Mouse (Mus musculus): ENCODE data around the gene Dnajc14. TPM values are rescaled to one million over a fixed set of nuclear protein-coding genes. Genes with fewer than 3 reads are reported as not detected.

Gene Dnajc14
- polyA plus RNA-seq (2012; ENCODE audit: insufficient read depth, insufficient read length, low replicate concordance, missing spikeins): not detected in 2 replicates

GRCm38 (mm10) chr10:128803771-128804270 is at the start of gene Dnajc14:
Dnajc14 (plus strand) TSS chr10:128804062.
- H3K27ac ChIP-seq (ENCODE audit: insufficient read depth, low read depth, low read length): peak within 1 kb of the TSS; percentile 95
- TF ChIP-seq POLR2A (IDR thresholded peaks at IDR 0.05; ENCODE audit: insufficient read depth, low read depth, low read length) (no peak), CTCF (IDR thresholded peaks at IDR 0.05; ENCODE audit: insufficient read depth, low read depth, low read length) (no peak)
- peaks cover 37% of the 10 kb centered on the region for H3K4me1 ChIP-seq (ENCODE audit: control insufficient read depth, insufficient read depth, low read length)
- peak within 1 kb of the TSS; percentile 58 for H3K4me3 ChIP-seq (ENCODE audit: insufficient read depth, low read depth, low read length)
- under 1% methylated on average over 14 of the region's 14 CpGs for WGBS

DNA sequence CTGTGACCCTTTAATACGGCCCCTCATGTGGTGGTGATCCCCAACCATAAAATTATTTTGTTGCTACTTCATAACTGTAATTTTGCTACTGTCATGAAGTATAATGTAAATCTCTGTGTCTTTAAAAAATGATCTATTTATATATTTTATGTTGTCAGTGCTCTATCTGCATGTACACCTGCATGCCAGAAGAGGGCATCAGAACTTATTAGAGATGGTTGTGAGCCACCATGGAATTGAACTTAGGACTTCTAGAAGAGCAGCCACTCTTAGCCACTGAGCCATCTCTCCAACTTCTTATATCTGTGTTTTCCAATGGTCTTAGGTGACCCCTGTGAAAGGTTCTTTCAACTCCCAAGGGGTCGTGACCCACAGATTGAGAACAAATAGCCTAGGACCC is 31.0 kb upstream of the Dnajc14 start:
- Histone ChIP-seq H3K4me3 (ENCODE audit: insufficient read depth, low read depth, low read length) (no peak overlapping the region), H3K27ac (ENCODE audit: insufficient read depth, low read depth, low read length) (no peak overlapping the region), H3K4me1 (ENCODE audit: control insufficient read depth, insufficient read depth, low read length) (no peaks in the 10 kb centered on the region)
- 75% methylated on average over 2 of the region's 2 CpGs for WGBS
- TF ChIP-seq CTCF (IDR thresholded peaks at IDR 0.05; ENCODE audit: insufficient read depth, low read depth, low read length): no peak

DNA sequence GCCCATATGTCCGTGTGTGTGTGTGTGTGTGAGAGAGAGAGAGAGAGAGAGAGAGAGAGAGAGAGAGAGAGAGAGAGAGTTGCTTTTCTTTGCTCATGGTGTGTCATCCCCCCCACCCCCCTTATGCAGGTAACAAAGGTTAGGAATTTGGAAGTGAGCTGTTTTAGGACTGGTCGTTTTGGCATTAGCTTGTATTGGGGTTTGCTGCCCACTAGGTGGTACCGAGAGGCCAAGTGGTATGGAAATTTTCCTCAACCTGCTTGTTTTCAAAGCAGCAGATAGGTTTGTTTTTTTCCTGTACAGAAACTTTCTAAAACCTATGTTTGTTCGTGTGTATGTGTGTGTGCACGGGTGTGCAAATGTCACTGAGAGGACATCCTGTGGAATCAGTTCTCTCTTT is 30.2 kb upstream of the Dnajc14 start:
- WGBS: 23% methylated on average over 5 of the region's 5 CpGs
- Histone ChIP-seq H3K4me3 (ENCODE audit: insufficient read depth, low read depth, low read length) (no peak overlapping the region), H3K27ac (ENCODE audit: insufficient read depth, low read depth, low read length) (no peak overlapping the region), H3K4me1 (ENCODE audit: control insufficient read depth, insufficient read depth, low read length) (no peaks in the 10 kb centered on the region)
- no peak for TF ChIP-seq POLR2A (IDR thresholded peaks at IDR 0.05; ENCODE audit: insufficient read depth, low read depth, low read length)
- TF ChIP-seq CTCF (IDR thresholded peaks at IDR 0.05; ENCODE audit: insufficient read depth, low read depth, low read length): no peak

DNA sequence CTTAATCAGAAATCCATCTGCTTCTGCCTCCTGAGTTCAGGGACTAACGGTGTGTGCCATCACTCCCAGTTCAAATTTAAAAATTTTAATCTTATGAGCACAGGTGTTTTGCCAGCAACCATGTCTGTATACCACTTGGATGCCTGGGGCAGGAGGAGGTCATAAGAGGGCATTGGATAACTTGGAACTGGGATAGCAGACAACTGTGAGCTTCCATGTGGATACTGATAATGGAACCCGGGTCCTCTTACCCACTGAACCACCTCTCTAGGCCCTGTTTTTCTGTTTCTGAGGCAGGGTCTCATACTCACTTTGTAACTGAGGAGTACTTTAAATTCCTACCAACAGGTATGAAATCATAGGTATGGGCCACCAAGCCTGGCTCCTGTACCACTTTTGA is 25.4 kb upstream of the Dnajc14 start:
- no peak for TF ChIP-seq POLR2A (IDR thresholded peaks at IDR 0.05; ENCODE audit: insufficient read depth, low read depth, low read length)
- Histone ChIP-seq H3K4me3 (ENCODE audit: insufficient read depth, low read depth, low read length) (no peak overlapping the region), H3K4me1 (ENCODE audit: control insufficient read depth, insufficient read depth, low read length) (peaks cover 4% of the 10 kb centered on the region; the same call in 1 of the 2 replicates), H3K27ac (ENCODE audit: insufficient read depth, low read depth, low read length) (no peak overlapping the region)
- WGBS: 89% methylated on average over 2 of the region's 2 CpGs

- TF ChIP-seq CTCF (IDR thresholded peaks at IDR 0.05; ENCODE audit: insufficient read depth, low read depth, low read length) (no peak), POLR2A (IDR thresholded peaks at IDR 0.05; ENCODE audit: insufficient read depth, low read depth, low read length) (no peak)
- H3K27ac ChIP-seq (ENCODE audit: insufficient read depth, low read depth, low read length): peak overlapping the region; percentile 56; the same call in 1 of the 2 replicates
- H3K4me1 ChIP-seq (ENCODE audit: control insufficient read depth, insufficient read depth, low read length): peaks cover 4% of the 10 kb centered on the region; the same call in 1 of the 2 replicates
- WGBS: 38% methylated on average over 8 of the region's 8 CpGs
- no peak overlapping the region for H3K4me3 ChIP-seq (ENCODE audit: insufficient read depth, low read depth, low read length)
Observed at GRCm38 (mm10) chr10:128779011-128779795, 24.7 kb upstream of the Dnajc14 start.

DNA sequence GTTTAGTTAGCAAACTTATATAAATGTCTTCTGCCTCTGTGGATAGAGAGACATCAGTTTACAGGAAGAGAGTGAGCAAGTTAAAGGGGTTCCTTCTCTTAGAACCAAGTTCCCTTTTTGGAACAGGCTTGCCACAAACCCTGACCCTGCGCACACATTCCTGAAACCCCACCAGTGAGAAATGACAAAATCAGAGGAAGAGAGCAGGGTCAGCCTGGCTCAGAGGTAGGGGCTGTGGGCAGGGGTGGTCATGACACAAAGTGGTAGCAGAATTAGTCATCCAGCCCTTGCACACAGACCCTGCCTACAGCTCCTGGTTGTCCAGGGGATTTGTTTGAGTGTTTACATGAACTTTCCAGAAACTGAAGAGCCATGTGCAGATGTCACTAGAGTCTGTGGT is 23.7 kb upstream of the Dnajc14 start:
- peaks cover 4% of the 10 kb centered on the region; the same call in 1 of the 2 replicates for H3K4me1 ChIP-seq (ENCODE audit: control insufficient read depth, insufficient read depth, low read length)
- 96% methylated on average over 1 of the region's 1 CpGs for WGBS
- no peak overlapping the region for H3K27ac ChIP-seq (ENCODE audit: insufficient read depth, low read depth, low read length)
- TF ChIP-seq POLR2A (IDR thresholded peaks at IDR 0.05; ENCODE audit: insufficient read depth, low read depth, low read length): no peak
- no peak for TF ChIP-seq CTCF (IDR thresholded peaks at IDR 0.05; ENCODE audit: insufficient read depth, low read depth, low read length)
- H3K4me3 ChIP-seq (ENCODE audit: insufficient read depth, low read depth, low read length): no peak overlapping the region

GRCm38 (mm10) chr10:128790398-128791124 is 13.3 kb upstream of the Dnajc14 start, which contains the start of gene Mmp19:
Mmp19 (plus strand) TSS chr10:128790910.
- no peak within 1 kb of the TSS for H3K27ac ChIP-seq (ENCODE audit: insufficient read depth, low read depth, low read length)
- WGBS: 71% methylated on average over 7 of the region's 7 CpGs

DNA sequence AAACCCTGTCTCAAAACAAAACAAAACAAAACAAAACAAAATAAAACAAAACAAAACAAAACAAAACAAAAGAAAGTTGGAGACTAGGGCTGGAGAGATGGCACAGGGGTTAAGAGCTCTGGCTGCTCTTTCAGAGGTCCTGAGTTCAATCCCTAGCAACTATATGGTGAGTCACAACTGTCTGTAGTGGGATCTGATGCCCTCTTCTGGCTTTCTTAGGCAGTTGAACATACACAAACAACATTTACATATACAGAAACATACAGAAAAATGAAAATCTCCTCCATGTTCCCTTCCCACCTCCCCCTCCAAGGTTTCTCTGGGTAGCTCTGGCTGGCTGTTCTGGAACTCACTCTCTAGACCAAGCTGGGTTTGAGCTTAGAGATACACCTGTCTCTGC is 11.8 kb upstream of the Dnajc14 start:
- TF ChIP-seq POLR2A (IDR thresholded peaks at IDR 0.05; ENCODE audit: insufficient read depth, low read depth, low read length) (no peak), CTCF (IDR thresholded peaks at IDR 0.05; ENCODE audit: insufficient read depth, low read depth, low read length) (no peak)
- Histone ChIP-seq H3K4me3 (ENCODE audit: insufficient read depth, low read depth, low read length) (no peak overlapping the region), H3K27ac (ENCODE audit: insufficient read depth, low read depth, low read length) (no peak overlapping the region), H3K4me1 (ENCODE audit: control insufficient read depth, insufficient read depth, low read length) (peaks cover 2% of the 10 kb centered on the region; the same call in 1 of the 2 replicates)

More at GRCm38 (mm10) chr10:128790398-128791124, 13.3 kb upstream of the Dnajc14 start, which contains the start of gene Mmp19:
- Histone ChIP-seq H3K4me1 (ENCODE audit: control insufficient read depth, insufficient read depth, low read length) (peaks cover 2% of the 10 kb centered on the region; the same call in 1 of the 2 replicates), H3K4me3 (ENCODE audit: insufficient read depth, low read depth, low read length) (no peak within 1 kb of the TSS)
- no peak for TF ChIP-seq CTCF (IDR thresholded peaks at IDR 0.05; ENCODE audit: insufficient read depth, low read depth, low read length)
- no peak for TF ChIP-seq POLR2A (IDR thresholded peaks at IDR 0.05; ENCODE audit: insufficient read depth, low read depth, low read length)

- H3K27ac ChIP-seq (ENCODE audit: insufficient read depth, low read depth, low read length): no peak overlapping the region
- WGBS: 94% methylated on average over 1 of the region's 1 CpGs
Observed at GRCm38 (mm10) chr10:128793258-128793657, 10.6 kb upstream of the Dnajc14 start.

More at GRCm38 (mm10) chr10:128793258-128793657, 10.6 kb upstream of the Dnajc14 start:
- TF ChIP-seq POLR2A (IDR thresholded peaks at IDR 0.05; ENCODE audit: insufficient read depth, low read depth, low read length) (no peak), CTCF (IDR thresholded peaks at IDR 0.05; ENCODE audit: insufficient read depth, low read depth, low read length) (no peak)
- Histone ChIP-seq H3K4me3 (ENCODE audit: insufficient read depth, low read depth, low read length) (no peak overlapping the region), H3K4me1 (ENCODE audit: control insufficient read depth, insufficient read depth, low read length) (peaks cover 2% of the 10 kb centered on the region; the same call in 1 of the 2 replicates)

Data from olfactory bulb, adult 2 months (tissue).